Mouse (Mus musculus): ENCODE data around the gene Ezr. TPM values are rescaled to one million over a fixed set of nuclear protein-coding genes. Genes with fewer than 3 reads are reported as not detected.

The Ezr gene
- polyA plus RNA-seq, 1 experiment from 2014 or later: 140 TPM

DNA sequence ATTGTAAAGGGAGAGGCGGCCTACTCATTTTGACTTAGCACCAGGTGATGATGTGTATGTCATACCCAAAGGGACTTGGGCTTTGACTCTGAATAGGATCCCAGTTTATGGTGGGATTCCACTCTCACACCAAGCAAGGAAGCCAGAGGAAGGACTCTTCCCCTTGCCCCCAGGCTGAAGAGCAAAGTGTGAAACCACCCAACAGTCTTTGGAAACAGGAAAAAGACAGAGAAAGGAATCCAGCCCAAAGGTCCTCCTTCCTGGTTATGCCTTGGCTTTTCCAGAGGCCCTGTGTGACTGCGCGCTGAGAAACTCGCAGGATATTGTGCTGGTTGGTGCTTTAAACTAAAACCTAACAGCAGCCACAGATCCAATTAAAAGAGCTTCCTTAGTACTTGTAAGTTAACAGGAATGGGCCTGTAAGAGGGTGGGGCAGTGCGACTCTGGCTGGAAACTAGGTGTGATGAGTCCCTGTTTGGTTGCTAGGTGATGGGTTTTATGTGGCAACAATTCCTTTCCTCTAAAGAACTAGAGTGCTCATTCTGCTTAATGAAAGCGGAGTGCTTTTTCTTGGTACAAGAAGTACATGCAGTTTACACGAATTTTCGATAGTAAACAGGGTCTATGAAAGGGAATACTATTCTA lies 26.1 kb upstream of the Ezr start:
- Histone ChIP-seq H3K27ac (no peak overlapping the region), H3K4me3 (no peak overlapping the region), H3K36me3 (no peaks in the 10 kb centered on the region), H3K4me1 (peaks cover 23% of the 10 kb centered on the region), H3K27me3 (no peaks in the 10 kb centered on the region), H3K4me2 (no peak overlapping the region), H3K9me3 (no peaks in the 10 kb centered on the region), H3K9ac (no peak overlapping the region)
- ATAC-seq (ENCODE audit: borderline replicate concordance, extremely low read depth, low FRiP score, low TSS enrichment): no peak
- 71% methylated on average over 8 of the region's 8 CpGs for WGBS

- H3K27ac ChIP-seq: no peak overlapping the region
- no peak overlapping the region for H3K4me3 ChIP-seq
- no peak for ATAC-seq (ENCODE audit: borderline replicate concordance, extremely low read depth, low FRiP score, low TSS enrichment)
- 69% methylated on average over 16 of the region's 16 CpGs for WGBS
- no peak overlapping the region for H3K4me2 ChIP-seq
- H3K36me3 ChIP-seq: no peaks in the 10 kb centered on the region
- no peaks in the 10 kb centered on the region for H3K9me3 ChIP-seq
- H3K27me3 ChIP-seq: no peaks in the 10 kb centered on the region
- H3K9ac ChIP-seq: no peak overlapping the region
- H3K4me1 ChIP-seq: peaks cover 16% of the 10 kb centered on the region
Measured at GRCm38 (mm10) chr17:6807827-6808520, 25.4 kb upstream of the Ezr start.

DNA sequence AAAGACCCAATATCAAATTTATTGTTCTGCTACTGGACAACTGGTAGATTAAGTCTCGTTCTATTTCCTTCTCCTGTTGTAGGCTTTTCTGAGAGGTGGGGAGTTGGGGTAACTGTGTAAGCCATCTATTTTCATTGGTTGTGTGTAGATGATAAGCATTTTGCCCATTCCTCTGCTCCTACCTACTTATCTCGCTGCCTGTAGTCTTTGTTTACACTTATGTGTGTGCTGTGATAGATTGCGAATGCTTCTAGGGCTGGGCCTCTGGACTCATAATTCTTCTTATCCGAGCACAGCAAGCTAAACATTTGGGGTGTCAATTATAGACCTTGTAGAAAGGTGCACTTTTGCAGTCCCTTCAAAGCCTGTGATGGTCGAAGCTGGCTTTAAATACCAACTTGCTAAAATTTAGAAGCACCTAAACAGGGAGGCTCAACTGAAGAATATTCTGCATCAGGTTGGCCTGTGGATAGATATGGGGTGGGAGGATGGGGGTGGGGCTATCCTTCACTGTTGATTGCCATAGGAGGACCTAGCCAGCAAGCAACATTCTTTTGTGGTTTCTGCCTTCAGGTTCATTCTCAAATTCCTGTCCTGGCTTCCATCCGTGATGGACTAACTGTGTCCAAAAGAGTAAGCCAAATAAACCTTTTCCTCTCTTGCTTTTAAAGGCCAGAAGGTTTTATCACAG lies 22.4 kb upstream of the Ezr start:
- Histone ChIP-seq H3K9me3 (no peaks in the 10 kb centered on the region), H3K4me3 (no peak overlapping the region), H3K27me3 (no peaks in the 10 kb centered on the region), H3K36me3 (no peaks in the 10 kb centered on the region), H3K4me2 (no peak overlapping the region), H3K27ac (no peak overlapping the region), H3K9ac (no peak overlapping the region), H3K4me1 (peaks cover 4% of the 10 kb centered on the region)
- ATAC-seq (ENCODE audit: borderline replicate concordance, extremely low read depth, low FRiP score, low TSS enrichment): no peak
- WGBS: 20% methylated on average over 6 of the region's 6 CpGs

DNA sequence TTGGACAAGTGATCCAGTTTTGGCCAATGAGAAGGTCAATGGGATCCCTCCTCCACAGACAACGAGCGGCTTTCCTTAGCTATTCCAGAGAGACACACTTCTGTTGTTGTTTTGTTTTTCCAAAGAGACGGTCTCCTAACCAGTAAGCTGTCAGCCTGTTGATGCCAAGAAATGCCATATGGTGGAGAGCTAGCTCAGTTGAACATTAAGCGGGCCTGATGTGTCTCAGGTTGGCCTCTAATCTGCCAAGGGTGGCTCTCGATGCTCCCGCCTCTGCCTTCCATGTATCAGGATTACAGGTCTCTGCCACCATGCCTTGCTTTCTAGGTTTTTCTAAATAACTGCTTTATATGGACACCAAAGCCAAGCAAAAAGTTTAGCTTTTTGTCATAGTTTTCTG lies 21.5 kb upstream of the Ezr start:
- no peaks in the 10 kb centered on the region for H3K27me3 ChIP-seq
- no peak overlapping the region for H3K4me2 ChIP-seq
- ATAC-seq (ENCODE audit: borderline replicate concordance, extremely low read depth, low FRiP score, low TSS enrichment): no peak
- 70% methylated on average over 6 of the region's 6 CpGs for WGBS
- no peak overlapping the region for H3K9ac ChIP-seq
- H3K36me3 ChIP-seq: no peaks in the 10 kb centered on the region
- no peak overlapping the region for H3K4me3 ChIP-seq
- H3K9me3 ChIP-seq: no peaks in the 10 kb centered on the region
- peaks cover 4% of the 10 kb centered on the region for H3K4me1 ChIP-seq
- H3K27ac ChIP-seq: no peak overlapping the region

DNA sequence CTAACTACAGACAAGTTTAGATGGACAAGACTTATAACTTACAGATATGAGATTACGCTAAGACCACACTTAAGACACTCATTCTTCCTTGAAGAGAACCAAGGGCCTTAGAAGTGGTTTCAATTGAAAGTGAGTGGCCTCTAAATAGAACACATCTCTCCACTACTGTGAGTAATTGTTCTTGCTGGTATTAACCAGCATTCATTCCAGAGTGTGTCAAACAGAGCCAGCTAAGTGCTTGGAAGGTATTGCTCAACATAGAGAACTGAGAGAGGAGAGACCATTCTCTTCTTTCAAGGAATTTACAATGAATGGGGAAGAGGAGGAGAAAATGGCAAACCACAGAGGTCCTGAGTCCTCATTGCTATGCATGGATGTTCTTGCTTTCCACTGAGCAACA lies 21.0 kb upstream of the Ezr start:
- H3K27me3 ChIP-seq: no peaks in the 10 kb centered on the region
- ATAC-seq (ENCODE audit: borderline replicate concordance, extremely low read depth, low FRiP score, low TSS enrichment): peak; percentile 14; the same call in 1 of the 2 replicates
- peaks cover 4% of the 10 kb centered on the region; the same call in 1 of the 2 replicates for H3K4me1 ChIP-seq
- H3K27ac ChIP-seq: no peak overlapping the region
- no peak overlapping the region for H3K4me3 ChIP-seq
- no peak overlapping the region for H3K9ac ChIP-seq
- H3K36me3 ChIP-seq: no peaks in the 10 kb centered on the region
- H3K4me2 ChIP-seq: no peak overlapping the region
- WGBS: 79% methylated on average over 1 of the region's 1 CpGs
- H3K9me3 ChIP-seq: no peaks in the 10 kb centered on the region

DNA sequence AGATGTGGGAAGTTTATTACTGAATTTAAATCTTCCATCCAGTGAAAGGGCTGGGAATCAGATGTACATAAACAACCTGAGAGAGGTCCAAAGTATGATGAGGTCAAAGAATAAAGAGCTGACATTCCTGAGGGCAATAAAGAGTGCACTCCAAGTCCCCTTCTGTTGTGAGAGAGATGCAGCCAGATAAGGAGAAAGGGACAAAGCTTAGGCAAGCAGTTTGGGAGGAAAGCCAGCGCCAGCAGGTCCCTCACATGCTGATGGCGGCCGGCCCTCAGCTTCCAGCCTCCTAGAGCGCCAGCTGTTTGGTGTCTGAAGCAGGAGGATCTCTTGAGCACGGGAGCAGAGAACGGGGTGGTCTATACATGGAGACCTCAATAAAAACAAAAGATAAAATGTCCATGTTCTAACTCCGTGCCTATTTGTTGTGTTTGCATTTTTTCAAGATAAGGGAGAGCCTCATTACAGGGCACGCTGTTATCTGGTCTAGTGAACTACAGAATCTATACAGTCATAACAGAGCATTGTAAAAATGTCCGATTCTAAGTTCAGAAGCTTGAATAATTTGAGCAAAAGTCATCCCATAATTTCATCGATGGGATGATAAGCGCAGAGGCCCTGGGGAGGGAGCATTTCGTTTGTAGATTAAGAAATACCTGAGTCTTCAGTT lies 15.9 kb upstream of the Ezr start:
- no peak overlapping the region for H3K4me3 ChIP-seq
- peaks cover 15% of the 10 kb centered on the region for H3K4me1 ChIP-seq
- peak; percentile 31; the same call in 1 of the 2 replicates for ATAC-seq (ENCODE audit: borderline replicate concordance, extremely low read depth, low FRiP score, low TSS enrichment)
- no peaks in the 10 kb centered on the region for H3K9me3 ChIP-seq
- H3K27ac ChIP-seq: no peak overlapping the region
- H3K27me3 ChIP-seq: no peaks in the 10 kb centered on the region
- H3K9ac ChIP-seq: no peak overlapping the region
- no peaks in the 10 kb centered on the region for H3K36me3 ChIP-seq
- H3K4me2 ChIP-seq: no peak overlapping the region
- WGBS: 42% methylated on average over 12 of the region's 12 CpGs

GRCm38 (mm10) chr17:6797471-6797870 lies 14.9 kb upstream of the Ezr start:
- Histone ChIP-seq H3K27me3 (no peaks in the 10 kb centered on the region), H3K9me3 (no peaks in the 10 kb centered on the region), H3K36me3 (no peaks in the 10 kb centered on the region), H3K4me2 (no peak overlapping the region), H3K9ac (no peak overlapping the region), H3K27ac (no peak overlapping the region), H3K4me1 (peaks cover 15% of the 10 kb centered on the region), H3K4me3 (no peak overlapping the region)
- 37% methylated on average over 4 of the region's 4 CpGs for WGBS
- ATAC-seq (ENCODE audit: borderline replicate concordance, extremely low read depth, low FRiP score, low TSS enrichment): no peak

DNA sequence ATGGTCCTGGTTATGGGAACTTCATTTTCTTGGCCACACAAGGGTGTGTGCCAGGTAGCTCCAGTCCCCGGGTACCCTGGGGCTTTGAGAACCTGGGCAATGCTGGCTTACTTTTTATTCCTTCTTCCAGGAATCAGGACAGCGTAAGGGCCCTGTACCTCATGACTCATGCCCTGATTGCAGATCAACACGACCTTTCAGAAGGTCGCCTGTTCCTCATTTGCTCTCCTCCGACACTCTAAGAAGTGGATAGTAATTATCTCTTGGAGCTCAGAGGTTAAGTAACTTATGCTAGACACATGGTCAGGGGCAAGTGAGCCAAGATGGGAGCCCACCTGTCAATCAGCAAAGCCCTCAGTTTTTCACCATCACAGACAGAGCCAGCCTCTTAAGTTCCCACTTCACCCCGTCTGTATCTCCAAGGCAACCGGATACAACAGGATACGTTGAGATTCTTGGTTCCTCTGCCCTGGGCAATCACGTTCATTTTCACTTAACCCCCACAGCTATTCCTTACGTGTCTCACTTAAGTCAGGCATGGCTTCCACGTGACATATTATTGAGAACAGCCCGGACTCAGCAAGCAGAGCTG lies 11.7 kb upstream of the Ezr start:
- Histone ChIP-seq H3K9me3 (no peaks in the 10 kb centered on the region), H3K27me3 (no peaks in the 10 kb centered on the region), H3K4me3 (no peak overlapping the region), H3K4me1 (peaks cover 18% of the 10 kb centered on the region), H3K36me3 (no peaks in the 10 kb centered on the region), H3K9ac (no peak overlapping the region), H3K27ac (no peak overlapping the region), H3K4me2 (no peak overlapping the region)
- WGBS: 34% methylated on average over 12 of the region's 12 CpGs
- no peak for ATAC-seq (ENCODE audit: borderline replicate concordance, extremely low read depth, low FRiP score, low TSS enrichment)

- Histone ChIP-seq H3K36me3 (no peaks in the 10 kb centered on the region), H3K4me2 (no peak overlapping the region), H3K4me1 (0 out of 2 replicates have a peak, but pooled peaks cover 7% of the 10 kb centered on the region), H3K4me3 (no peak overlapping the region), H3K27me3 (no peaks in the 10 kb centered on the region), H3K27ac (no peak overlapping the region), H3K9ac (no peak overlapping the region), H3K9me3 (no peaks in the 10 kb centered on the region)
- 81% methylated on average over 9 of the region's 9 CpGs for WGBS
- no peak for ATAC-seq (ENCODE audit: borderline replicate concordance, extremely low read depth, low FRiP score, low TSS enrichment)
Measured at GRCm38 (mm10) chr17:6789581-6790118, 7.1 kb upstream of the Ezr start.

DNA sequence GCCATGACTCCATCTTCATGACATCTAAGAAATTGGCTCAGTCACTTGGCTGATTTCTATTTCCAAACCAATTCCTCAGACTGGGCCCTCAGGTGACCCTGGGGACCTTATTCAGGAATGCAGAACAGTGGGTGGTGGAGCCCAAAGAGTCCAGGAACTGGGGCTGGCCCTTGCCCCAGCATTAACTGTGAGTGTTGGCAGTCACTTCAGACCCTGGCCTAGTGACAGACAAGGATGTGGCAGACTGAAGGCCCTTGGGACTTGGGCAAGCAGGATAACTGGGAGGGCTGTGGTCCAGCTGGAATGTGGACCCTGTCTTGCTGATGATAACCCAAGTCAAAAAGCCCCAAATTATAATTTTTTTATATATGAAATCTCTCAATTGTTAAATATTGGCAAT lies 6.5 kb upstream of the Ezr start:
- Histone ChIP-seq H3K4me2 (no peak overlapping the region), H3K27ac (no peak overlapping the region), H3K9ac (no peak overlapping the region), H3K4me3 (no peak overlapping the region), H3K27me3 (no peaks in the 10 kb centered on the region), H3K4me1 (peaks cover 9% of the 10 kb centered on the region), H3K36me3 (no peaks in the 10 kb centered on the region), H3K9me3 (no peaks in the 10 kb centered on the region)
- peak; percentile 39; the same call in 1 of the 2 replicates for ATAC-seq (ENCODE audit: borderline replicate concordance, extremely low read depth, low FRiP score, low TSS enrichment)

DNA sequence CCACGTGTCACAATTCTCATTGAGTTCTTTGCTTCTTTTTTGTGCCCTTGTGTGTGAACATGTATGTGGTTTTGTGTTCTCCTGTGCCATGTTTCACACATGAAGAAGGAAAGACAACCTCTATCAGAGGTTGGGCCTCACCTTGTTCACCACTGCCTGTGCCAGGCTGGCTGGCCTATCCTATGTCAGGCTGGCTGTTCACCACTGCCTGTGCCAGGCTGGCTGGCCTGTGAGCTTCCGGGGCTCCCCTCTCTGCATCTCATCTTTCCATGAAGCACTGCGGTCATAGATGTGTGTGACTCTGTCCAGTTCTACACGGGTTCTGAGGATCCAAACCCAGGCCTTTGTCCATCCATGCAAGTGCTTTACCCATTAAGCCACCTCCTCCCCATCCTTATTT lies 4.7 kb upstream of the Ezr start:
- no peaks in the 10 kb centered on the region for H3K36me3 ChIP-seq
- no peaks in the 10 kb centered on the region for H3K27me3 ChIP-seq
- H3K4me3 ChIP-seq: no peak overlapping the region
- H3K4me1 ChIP-seq: peaks cover 17% of the 10 kb centered on the region
- no peak overlapping the region for H3K4me2 ChIP-seq
- ATAC-seq (ENCODE audit: borderline replicate concordance, extremely low read depth, low FRiP score, low TSS enrichment): no peak
- WGBS: 82% methylated on average over 4 of the region's 4 CpGs
- no peak overlapping the region for H3K27ac ChIP-seq
- no peaks in the 10 kb centered on the region for H3K9me3 ChIP-seq
- no peak overlapping the region for H3K9ac ChIP-seq
